Mouse (Mus musculus): ENCODE results near the gene Apoh. TPM values are rescaled to one million over a fixed set of nuclear protein-coding genes. Genes with fewer than 3 reads are reported as not detected.

The Apoh gene
- polyA plus RNA-seq, 1 experiment from 2014 or later, result 2.0 TPM

DNA sequence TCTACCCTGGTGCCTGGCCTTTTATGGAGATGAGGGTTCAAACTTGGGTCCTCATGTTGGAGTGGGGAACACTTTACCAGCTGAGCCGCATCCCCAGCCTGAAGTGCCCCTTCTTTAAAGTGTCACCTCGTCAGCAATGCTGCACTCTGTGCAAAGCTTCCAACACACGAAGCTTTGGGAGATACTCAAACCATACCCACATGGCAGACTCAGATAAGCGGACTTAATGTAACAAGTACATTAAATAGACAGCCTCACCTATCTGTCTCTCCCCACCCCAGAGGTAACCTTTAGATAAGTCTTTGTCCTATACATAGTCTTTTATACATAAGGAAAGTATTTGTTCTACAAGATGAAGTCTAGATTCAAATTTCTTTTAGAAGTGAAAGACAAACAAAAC lies 17.8 kb downstream of the Apoh start:
- Histone ChIP-seq H3K4me1 (peaks cover 17% of the 10 kb centered on the region), H3K4me2 (no peak overlapping the region), H3K9me3 (no peaks in the 10 kb centered on the region), H3K27ac (no peak overlapping the region), H3K4me3 (no peak overlapping the region), H3K36me3 (no peaks in the 10 kb centered on the region), H3K9ac (no peak overlapping the region), H3K27me3 (no peaks in the 10 kb centered on the region)
- WGBS, result 80% methylated on average over 4 of the region's 4 CpGs
- ATAC-seq (ENCODE audit: insufficient number of reproducible peaks, low FRiP score, low TSS enrichment, low read depth), result no peak

DNA sequence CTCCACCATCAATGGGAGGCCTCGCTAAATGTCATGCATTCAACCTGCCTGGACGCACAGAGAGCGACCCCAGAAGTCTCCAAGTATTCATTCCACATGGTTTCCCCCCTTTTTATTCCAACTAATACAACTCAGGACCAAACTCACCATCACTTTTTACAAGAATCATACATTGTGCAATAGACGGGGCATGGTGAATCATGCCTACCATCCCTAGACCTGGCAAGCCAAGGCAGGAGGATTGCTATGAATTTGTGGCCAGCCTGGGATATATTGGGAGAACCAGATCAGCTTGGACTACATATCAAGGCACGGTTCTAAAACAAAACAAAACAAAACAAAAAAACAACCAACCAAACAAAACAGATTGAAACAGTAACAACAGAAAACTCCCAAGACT lies 19.8 kb downstream of the Apoh start:
- no peak for ATAC-seq (ENCODE audit: insufficient number of reproducible peaks, low FRiP score, low TSS enrichment, low read depth)
- H3K27me3 ChIP-seq, result no peaks in the 10 kb centered on the region
- no peaks in the 10 kb centered on the region for H3K9me3 ChIP-seq
- no peak overlapping the region for H3K9ac ChIP-seq
- WGBS, result 86% methylated on average over 5 of the region's 5 CpGs
- H3K4me1 ChIP-seq, result peaks cover 24% of the 10 kb centered on the region
- no peaks in the 10 kb centered on the region for H3K36me3 ChIP-seq
- no peak overlapping the region for H3K27ac ChIP-seq
- H3K4me2 ChIP-seq, result no peak overlapping the region
- H3K4me3 ChIP-seq, result no peak overlapping the region

DNA sequence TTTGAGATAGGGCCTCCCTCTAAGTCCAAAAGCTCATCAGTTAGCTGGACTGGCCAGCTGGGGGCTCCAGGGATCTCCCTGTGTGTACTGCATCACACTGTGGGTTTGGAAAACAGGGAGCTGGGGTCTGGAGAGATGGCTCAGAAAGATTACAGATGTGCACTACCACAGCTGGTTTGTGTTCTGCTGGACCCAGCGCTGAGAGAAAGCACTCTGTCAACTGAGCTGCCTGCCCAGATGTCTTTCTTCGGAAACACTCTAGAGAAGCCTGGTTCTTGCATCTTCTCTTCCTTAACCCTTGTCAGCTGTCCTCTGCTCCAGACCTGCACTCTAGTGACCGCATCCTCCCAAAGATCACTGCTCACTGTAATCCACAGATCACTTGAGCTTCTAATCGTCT lies 20.8 kb downstream of the Apoh start:
- 70% methylated on average over 4 of the region's 4 CpGs for WGBS
- Histone ChIP-seq H3K4me2 (no peak overlapping the region), H3K27me3 (no peaks in the 10 kb centered on the region), H3K36me3 (no peaks in the 10 kb centered on the region), H3K4me3 (no peak overlapping the region), H3K9me3 (no peaks in the 10 kb centered on the region), H3K4me1 (peaks cover 24% of the 10 kb centered on the region), H3K9ac (no peak overlapping the region), H3K27ac (no peak overlapping the region)
- ATAC-seq (ENCODE audit: insufficient number of reproducible peaks, low FRiP score, low TSS enrichment, low read depth), result no peak

DNA sequence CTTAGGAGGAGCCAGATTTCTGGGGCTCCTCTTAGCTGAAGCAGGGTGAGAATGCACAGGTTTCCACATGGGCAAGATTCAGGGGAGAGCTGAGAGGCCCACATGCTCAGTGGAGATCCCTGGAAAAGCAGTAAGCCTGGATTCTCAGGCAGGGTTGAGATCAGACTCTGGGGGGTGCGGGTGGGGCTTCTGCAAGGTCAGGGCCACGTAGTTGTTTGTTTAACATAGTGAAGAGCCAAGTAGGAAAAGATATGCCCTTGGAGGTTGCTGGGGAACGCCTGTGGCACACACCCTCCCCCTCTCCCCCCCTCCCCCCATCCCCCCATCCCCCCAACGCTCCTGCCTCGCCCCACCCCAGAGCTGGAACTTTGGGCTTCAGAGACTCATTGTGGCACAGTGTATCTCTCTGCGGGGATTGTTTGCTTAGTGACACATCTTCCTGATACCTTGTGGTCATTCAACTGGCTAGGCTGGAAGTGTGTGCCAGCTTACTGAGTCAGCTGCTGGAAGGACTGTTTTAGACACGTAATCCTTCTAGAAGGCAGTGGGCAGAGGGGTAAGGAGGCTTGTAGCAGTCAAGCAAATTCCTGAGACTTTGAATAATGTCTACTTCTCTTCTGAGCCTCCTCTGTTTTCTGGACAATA lies 21.9 kb downstream of the Apoh start:
- H3K4me3 ChIP-seq, result no peak overlapping the region
- no peaks in the 10 kb centered on the region for H3K36me3 ChIP-seq
- WGBS, result 62% methylated on average over 6 of the region's 7 CpGs
- H3K27me3 ChIP-seq, result no peaks in the 10 kb centered on the region
- H3K9me3 ChIP-seq, result no peaks in the 10 kb centered on the region
- H3K4me2 ChIP-seq, result no peak overlapping the region
- no peak overlapping the region for H3K9ac ChIP-seq
- peaks cover 24% of the 10 kb centered on the region for H3K4me1 ChIP-seq
- ATAC-seq (ENCODE audit: insufficient number of reproducible peaks, low FRiP score, low TSS enrichment, low read depth), result no peak
- H3K27ac ChIP-seq, result no peak overlapping the region

DNA sequence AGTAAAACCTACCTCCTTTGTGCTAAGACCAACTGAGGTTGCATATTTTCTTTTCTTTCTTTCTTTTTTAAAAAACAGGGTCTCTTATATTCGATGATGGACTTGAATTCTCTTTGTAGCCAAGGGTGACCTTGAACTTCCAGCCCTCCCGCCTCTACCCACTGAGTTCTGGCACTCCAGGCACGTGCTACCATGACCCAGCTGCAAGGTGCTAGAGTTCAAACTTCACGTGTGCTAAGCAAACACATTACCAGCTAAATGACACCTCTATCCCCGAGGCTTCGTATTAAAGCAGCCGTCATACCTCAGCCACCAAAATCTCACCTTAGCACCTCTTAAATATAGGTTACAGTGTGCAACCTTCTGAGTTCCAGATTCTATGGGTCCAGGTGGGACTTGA lies 22.4 kb downstream of the Apoh start:
- ATAC-seq (ENCODE audit: insufficient number of reproducible peaks, low FRiP score, low TSS enrichment, low read depth), result no peak
- H3K4me1 ChIP-seq, result peaks cover 24% of the 10 kb centered on the region
- no peak overlapping the region for H3K27ac ChIP-seq
- no peak overlapping the region for H3K9ac ChIP-seq
- no peak overlapping the region for H3K4me3 ChIP-seq
- H3K9me3 ChIP-seq, result no peaks in the 10 kb centered on the region
- H3K4me2 ChIP-seq, result no peak overlapping the region
- H3K36me3 ChIP-seq, result no peaks in the 10 kb centered on the region
- WGBS, result 44% methylated on average over 7 of the region's 7 CpGs
- H3K27me3 ChIP-seq, result no peaks in the 10 kb centered on the region

DNA sequence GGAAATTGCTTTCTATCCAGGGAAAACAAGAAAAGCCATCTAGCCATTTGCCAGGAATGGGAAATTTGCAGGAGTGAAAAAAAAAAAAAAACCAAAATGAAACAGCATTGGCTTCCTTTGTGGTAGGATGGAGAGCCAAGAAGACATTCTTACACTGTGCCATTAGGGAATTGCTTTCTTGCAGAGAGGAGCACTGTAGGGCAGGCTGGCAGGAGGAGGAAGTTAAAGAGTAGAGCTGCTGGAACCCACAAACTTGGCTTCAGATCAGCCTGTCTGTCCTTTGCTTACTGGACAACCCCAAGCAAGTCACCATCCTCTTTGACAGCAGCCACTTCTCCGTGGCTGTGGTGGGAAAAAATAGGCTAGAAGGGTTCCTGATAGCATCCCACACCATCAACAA lies 23.9 kb downstream of the Apoh start:
- no peak for ATAC-seq (ENCODE audit: insufficient number of reproducible peaks, low FRiP score, low TSS enrichment, low read depth)

DNA sequence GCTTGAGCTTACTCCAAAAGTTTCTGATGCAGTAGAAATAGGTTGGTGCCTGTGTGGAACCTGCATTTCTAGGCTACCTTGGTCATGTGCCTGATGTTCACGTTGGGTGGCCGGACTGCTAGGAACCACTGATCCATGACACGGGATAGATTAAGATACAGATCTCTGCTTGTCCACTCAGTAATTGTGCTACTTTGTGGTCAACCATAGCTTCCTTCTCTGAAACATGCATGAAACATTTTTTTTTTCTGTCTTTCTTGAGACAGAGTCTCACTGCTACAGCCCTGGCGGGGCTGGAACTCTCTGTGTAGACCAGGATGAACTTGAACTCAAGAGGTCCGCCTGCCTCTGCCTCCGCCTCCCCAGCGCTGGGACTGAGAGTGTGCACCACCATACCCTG lies 33.7 kb downstream of the Apoh start:
- no peak overlapping the region for H3K27ac ChIP-seq
- no peaks in the 10 kb centered on the region for H3K36me3 ChIP-seq
- H3K4me3 ChIP-seq, result no peak overlapping the region
- H3K4me2 ChIP-seq, result no peak overlapping the region
- 91% methylated on average over 7 of the region's 7 CpGs for WGBS
- ATAC-seq (ENCODE audit: insufficient number of reproducible peaks, low FRiP score, low TSS enrichment, low read depth), result no peak
- no peak overlapping the region for H3K9ac ChIP-seq
- no peaks in the 10 kb centered on the region for H3K4me1 ChIP-seq
- no peaks in the 10 kb centered on the region for H3K27me3 ChIP-seq
- no peaks in the 10 kb centered on the region for H3K9me3 ChIP-seq

More for the DNA sequence above, 23.9 kb downstream of the Apoh start:
- H3K4me1 ChIP-seq, result peaks cover 24% of the 10 kb centered on the region
- no peaks in the 10 kb centered on the region for H3K36me3 ChIP-seq
- H3K27me3 ChIP-seq, result no peaks in the 10 kb centered on the region
- H3K4me3 ChIP-seq, result no peak overlapping the region
- no peak overlapping the region for H3K27ac ChIP-seq
- H3K9ac ChIP-seq, result no peak overlapping the region
- WGBS, result 63% methylated on average over 1 of the region's 1 CpGs
- H3K4me2 ChIP-seq, result no peak overlapping the region
- H3K9me3 ChIP-seq, result no peaks in the 10 kb centered on the region

DNA sequence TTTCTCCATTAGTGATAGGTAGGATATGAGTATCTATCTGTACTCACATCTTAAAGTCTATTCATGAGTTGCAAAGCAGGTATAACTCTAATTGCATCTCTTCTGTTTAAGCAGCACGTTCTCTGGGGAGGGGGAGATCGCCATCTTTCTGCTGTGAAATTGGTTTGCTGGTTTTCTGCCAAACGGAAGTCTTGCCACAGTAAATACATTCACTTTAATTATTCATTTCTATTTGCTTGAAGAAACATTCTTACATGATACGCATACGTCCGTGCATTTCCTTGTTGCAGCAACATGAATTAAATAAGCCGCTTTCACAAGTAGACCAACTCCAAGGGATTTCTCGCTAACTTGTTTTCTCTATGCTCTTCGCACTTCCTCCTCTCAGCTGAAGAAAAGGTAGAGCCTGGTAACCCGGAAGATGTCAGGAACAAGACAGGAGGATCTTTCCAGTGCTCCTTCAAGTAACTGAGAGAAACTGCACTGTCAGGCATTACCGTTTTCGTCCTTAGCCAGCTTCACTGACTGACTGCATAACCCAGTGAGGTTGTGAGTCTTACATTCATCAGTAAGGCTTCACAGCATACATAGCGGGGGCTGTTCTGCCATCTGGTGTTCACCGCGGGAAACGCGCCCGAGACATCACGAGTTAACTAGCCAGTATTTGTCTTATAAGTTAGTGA lies 34.7 kb downstream of the Apoh start:
- Histone ChIP-seq H3K9me3 (no peaks in the 10 kb centered on the region), H3K4me2 (no peak overlapping the region)
- ATAC-seq (ENCODE audit: insufficient number of reproducible peaks, low FRiP score, low TSS enrichment, low read depth), result peak; percentile 71

DNA sequence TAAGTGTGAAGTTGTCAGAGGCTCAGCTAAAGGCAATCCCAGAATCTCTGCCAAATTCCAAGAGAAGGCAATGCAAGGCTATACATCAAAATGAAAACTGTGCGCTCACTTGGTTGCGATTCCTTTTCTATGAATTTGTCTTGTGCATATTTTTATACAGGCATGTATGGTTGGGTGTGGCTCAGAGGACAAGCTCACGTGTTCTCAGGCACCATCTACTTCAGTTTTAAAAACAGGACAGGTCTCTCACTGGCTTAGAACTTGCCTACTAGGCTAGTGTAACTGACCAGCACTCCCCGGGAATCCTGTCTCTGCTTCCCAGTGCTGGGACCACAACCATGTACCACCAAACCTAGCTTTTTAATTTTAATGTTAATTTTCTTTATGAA lies 35.2 kb downstream of the Apoh start:
- H3K9ac ChIP-seq, result no peak overlapping the region
- H3K4me1 ChIP-seq, result no peaks in the 10 kb centered on the region
- no peaks in the 10 kb centered on the region for H3K9me3 ChIP-seq
- no peaks in the 10 kb centered on the region for H3K27me3 ChIP-seq
- no peaks in the 10 kb centered on the region for H3K36me3 ChIP-seq
- WGBS, result 68% methylated on average over 4 of the region's 4 CpGs
- no peak overlapping the region for H3K27ac ChIP-seq
- ATAC-seq (ENCODE audit: insufficient number of reproducible peaks, low FRiP score, low TSS enrichment, low read depth), result no peak
- no peak overlapping the region for H3K4me3 ChIP-seq
- H3K4me2 ChIP-seq, result no peak overlapping the region

More for the DNA sequence above, 34.7 kb downstream of the Apoh start:
- 39% methylated on average over 19 of the region's 19 CpGs for WGBS
- H3K36me3 ChIP-seq, result no peaks in the 10 kb centered on the region
- no peaks in the 10 kb centered on the region for H3K4me1 ChIP-seq
- H3K27me3 ChIP-seq, result no peaks in the 10 kb centered on the region
- H3K27ac ChIP-seq, result no peak overlapping the region
- no peak overlapping the region for H3K4me3 ChIP-seq
- H3K9ac ChIP-seq, result no peak overlapping the region

DNA sequence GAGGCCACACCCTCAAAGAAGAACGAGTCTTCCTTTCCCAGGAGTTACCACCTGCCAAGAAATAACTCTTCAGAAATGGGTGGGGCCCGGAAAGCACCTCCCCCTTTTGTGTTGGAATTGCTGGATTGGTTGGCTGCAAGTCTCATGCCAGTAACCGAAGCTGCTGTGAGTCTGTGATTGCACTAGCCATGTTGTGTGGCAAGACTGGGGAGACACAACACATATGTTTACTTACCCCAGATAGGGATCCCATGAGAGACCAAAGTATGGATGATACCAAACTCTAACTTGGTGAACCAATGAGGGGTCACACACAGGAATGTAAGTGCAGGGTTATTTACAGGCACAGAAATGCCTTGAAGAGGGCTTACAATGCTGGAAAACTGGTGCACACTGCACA lies 39.5 kb downstream of the Apoh start:
- no peak overlapping the region for H3K4me3 ChIP-seq
- no peaks in the 10 kb centered on the region for H3K9me3 ChIP-seq
- no peaks in the 10 kb centered on the region for H3K4me1 ChIP-seq
- no peak overlapping the region for H3K9ac ChIP-seq
- H3K36me3 ChIP-seq, result no peaks in the 10 kb centered on the region
- no peak overlapping the region for H3K27ac ChIP-seq
- 78% methylated on average over 3 of the region's 3 CpGs for WGBS
- H3K27me3 ChIP-seq, result no peaks in the 10 kb centered on the region
- ATAC-seq (ENCODE audit: insufficient number of reproducible peaks, low FRiP score, low TSS enrichment, low read depth), result no peak
- H3K4me2 ChIP-seq, result no peak overlapping the region

DNA sequence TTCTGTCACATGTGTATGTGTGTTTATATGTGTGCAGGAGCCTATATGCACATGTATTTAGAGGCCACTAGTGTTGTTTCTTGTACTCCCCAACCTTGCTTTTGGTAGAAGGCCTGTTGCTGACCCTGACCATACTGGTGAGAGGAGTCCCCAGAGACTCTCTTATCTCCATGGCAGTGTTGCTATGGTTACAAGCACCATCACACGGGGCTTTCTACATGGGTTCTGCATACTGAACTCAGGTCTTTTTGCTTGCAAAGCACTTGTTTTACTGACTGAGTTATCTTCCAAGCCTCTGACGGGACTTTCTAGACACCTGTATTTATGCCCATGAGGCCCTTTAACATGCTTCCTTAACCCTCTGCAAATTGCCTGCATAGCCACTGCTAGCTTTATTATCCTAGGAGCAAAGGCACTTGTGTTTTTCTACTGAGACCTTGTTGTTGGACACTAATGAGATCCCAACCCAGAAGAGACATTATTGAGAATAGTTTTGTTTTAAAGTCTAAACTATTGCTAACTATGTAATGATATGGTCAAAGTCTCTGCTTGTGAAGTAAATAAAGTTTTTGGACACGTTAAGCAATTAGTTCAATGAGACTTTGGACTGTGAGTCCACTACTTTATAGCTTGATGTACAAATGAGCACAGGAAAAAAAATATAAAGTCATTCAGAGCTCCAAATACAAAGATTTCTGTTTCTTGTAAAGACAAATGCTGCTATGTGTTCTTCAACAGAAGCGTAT lies 41.9 kb downstream of the Apoh start:
- Histone ChIP-seq H3K27me3 (no peaks in the 10 kb centered on the region), H3K4me2 (no peak overlapping the region), H3K4me1 (no peaks in the 10 kb centered on the region), H3K27ac (no peak overlapping the region), H3K4me3 (no peak overlapping the region), H3K9me3 (no peaks in the 10 kb centered on the region), H3K36me3 (no peaks in the 10 kb centered on the region), H3K9ac (no peak overlapping the region)
- WGBS, result 59% methylated on average over 4 of the region's 4 CpGs
- ATAC-seq (ENCODE audit: insufficient number of reproducible peaks, low FRiP score, low TSS enrichment, low read depth), result no peak

DNA sequence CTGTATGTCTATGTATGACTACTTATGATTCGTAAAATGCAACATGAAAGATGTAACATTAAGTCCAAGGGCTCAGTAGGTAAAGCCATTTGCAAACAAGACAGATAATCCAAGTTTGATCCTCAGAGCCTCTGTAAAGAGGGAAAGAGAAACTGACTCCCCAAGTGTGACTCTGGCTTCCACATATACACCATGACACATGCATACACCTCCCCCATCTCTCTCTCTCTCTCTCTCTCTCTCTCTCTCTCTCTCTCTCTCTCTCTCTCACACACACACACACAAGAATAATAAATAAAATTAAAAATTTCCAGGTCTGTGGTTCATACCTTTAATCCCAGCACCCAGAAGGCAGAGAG lies 42.5 kb downstream of the Apoh start:
- no peak for ATAC-seq (ENCODE audit: insufficient number of reproducible peaks, low FRiP score, low TSS enrichment, low read depth)
- Histone ChIP-seq H3K9me3 (no peaks in the 10 kb centered on the region), H3K4me3 (no peak overlapping the region), H3K4me1 (no peaks in the 10 kb centered on the region), H3K36me3 (no peaks in the 10 kb centered on the region), H3K4me2 (no peak overlapping the region), H3K9ac (no peak overlapping the region), H3K27me3 (no peaks in the 10 kb centered on the region), H3K27ac (no peak overlapping the region)
- 89% methylated on average over 1 of the region's 1 CpGs for WGBS

All from limb, embryonic 15.5 days (tissue).